Mouse (Mus musculus) brain, embryonic 14.5 days (tissue): ENCODE measurements around the gene Antxr2. TPM values are rescaled to one million over a fixed set of nuclear protein-coding genes. Genes with fewer than 3 reads are reported as not detected.

Experiments
- DNase-seq: peaks from one replicate; pipeline ENCODE4 v3.0.0-alpha.2; 2011; ENCODE audit warnings: low read depth
- CTCF ChIP-seq: fragments of 200-500 bp; IDR thresholded peaks from 2 replicates; pipeline ENCODE4 v1.5.1; 2012; ENCODE audit warnings: inconsistent platforms, mild to moderate bottlenecking, moderate library complexity, borderline replicate concordance; ENCODE audit not compliant: insufficient read depth, insufficient read length; ENCODE audit errors: extremely low read depth
- POLR2A ChIP-seq: fragments of 200-500 bp; IDR thresholded peaks from 2 replicates; pipeline ENCODE4 v1.6.1; 2012; ENCODE audit warnings: mild to moderate bottlenecking, inconsistent platforms, borderline replicate concordance; ENCODE audit not compliant: poor library complexity, insufficient read depth, insufficient read length, severe bottlenecking; ENCODE audit errors: extremely low read depth
- polyA plus RNA-seq: library from polyadenylated mRNA; depleted of rRNA; stranded (reverse); fragments of >200 nt; gene quantifications from 2 replicates; pipeline ENCODE4 v1.2.3, GENCODE M21; 2012

Antxr2 gene
- polyA plus RNA-seq, 1 experiment: 2.4 TPM

GRCm38 (mm10) chr5:97953241-97953920 is 77.5 kb downstream of the Antxr2 start:
- TF ChIP-seq CTCF (no peak), POLR2A (no peak)
- DNase-seq: peak; percentile 87

GRCm38 (mm10) chr5:97947261-97947660 is 83.6 kb downstream of the Antxr2 start:
- DNase-seq: no peak
- no peak for TF ChIP-seq POLR2A
- no peak for TF ChIP-seq CTCF

DNA sequence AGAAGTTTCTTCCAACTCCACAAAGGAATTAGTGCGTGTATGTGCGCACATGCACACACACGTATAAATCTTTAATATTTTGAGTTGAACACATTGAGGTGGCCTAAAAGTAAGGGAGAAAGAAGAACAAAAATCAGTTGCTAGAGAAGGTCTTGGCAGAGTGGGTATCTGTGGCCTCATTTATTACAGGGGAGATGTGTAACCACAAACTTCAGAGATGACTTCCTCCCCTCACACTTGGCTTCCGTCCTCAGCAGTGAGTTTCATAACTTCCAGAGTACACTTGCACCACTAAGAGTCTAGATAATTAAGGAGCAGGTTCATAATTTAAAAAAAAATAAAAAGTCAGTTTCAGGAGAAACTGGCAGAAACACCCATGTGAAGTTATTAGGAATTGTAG is 84.6 kb downstream of the Antxr2 start:
- no peak for TF ChIP-seq CTCF
- no peak for TF ChIP-seq POLR2A

GRCm38 (mm10) chr5:97935140-97936129 is 95.4 kb downstream of the Antxr2 start:
- peak; percentile 72 for DNase-seq
- TF ChIP-seq POLR2A: no peak
- peak; percentile 50; the same call in 1 of the 2 replicates for TF ChIP-seq CTCF

More for the DNA sequence above, 84.6 kb downstream of the Antxr2 start:
- DNase-seq: no peak

- TF ChIP-seq CTCF: no peak
- no peak for TF ChIP-seq POLR2A
- no peak for DNase-seq
Observed at GRCm38 (mm10) chr5:97917654-97918053, 113.2 kb downstream of the Antxr2 start.

- no peak for TF ChIP-seq CTCF
- TF ChIP-seq POLR2A: no peak
- DNase-seq: peak; percentile 38
Observed at GRCm38 (mm10) chr5:97914890-97915289, 116.0 kb downstream of the Antxr2 start.

- TF ChIP-seq POLR2A: no peak
- TF ChIP-seq CTCF: no peak
- no peak for DNase-seq
Observed at GRCm38 (mm10) chr5:97913901-97914300, 116.9 kb downstream of the Antxr2 start.

GRCm38 (mm10) chr5:97907482-97907881 is 123.4 kb downstream of the Antxr2 start:
- peak; percentile 87 for DNase-seq
- TF ChIP-seq CTCF (no peak), POLR2A (no peak)

DNA sequence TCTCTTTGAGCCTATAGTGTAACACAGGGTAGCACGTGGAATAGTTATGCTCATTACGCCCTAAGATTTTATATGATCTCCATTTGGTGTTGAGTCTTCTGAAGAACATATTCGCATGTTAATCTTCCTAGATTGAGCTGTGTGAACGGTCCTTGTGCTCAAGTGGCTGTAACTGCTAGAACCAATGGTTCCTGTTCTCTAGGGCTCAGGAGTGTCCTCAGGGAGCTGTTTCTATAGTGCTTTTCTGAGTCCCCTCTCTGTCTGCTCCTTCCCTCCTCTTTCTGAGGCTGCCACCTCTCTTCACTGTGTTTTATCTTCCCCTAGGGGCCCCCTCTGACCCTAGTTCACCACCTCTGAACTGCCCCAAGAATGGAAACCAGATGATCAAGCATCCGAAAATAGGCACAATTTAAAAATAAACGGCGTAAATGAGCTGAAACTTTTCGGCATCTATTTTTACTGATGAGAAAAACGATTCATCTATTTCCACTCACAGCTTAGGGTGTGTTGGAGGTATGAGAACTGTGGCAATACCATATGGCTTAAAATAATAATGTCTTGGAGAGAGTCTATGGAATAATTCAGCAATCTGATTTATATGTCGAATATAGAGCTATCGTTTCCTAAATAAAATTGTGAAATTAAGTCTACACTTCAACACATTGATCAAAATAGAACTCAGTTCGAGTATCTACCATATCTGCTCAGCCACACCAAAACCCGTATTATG is 124.1 kb downstream of the Antxr2 start:
- DNase-seq: no peak
- TF ChIP-seq CTCF (no peak), POLR2A (no peak)

GRCm38 (mm10) chr5:97905856-97906255 is 125.0 kb downstream of the Antxr2 start:
- TF ChIP-seq CTCF (no peak), POLR2A (no peak)

GRCm38 (mm10) chr5:97901096-97901495 is 129.7 kb downstream of the Antxr2 start:
- peak; percentile 34 for DNase-seq
- TF ChIP-seq POLR2A (no peak), CTCF (no peak)

More at GRCm38 (mm10) chr5:97905856-97906255, 125.0 kb downstream of the Antxr2 start:
- DNase-seq: peak; percentile 32

DNA sequence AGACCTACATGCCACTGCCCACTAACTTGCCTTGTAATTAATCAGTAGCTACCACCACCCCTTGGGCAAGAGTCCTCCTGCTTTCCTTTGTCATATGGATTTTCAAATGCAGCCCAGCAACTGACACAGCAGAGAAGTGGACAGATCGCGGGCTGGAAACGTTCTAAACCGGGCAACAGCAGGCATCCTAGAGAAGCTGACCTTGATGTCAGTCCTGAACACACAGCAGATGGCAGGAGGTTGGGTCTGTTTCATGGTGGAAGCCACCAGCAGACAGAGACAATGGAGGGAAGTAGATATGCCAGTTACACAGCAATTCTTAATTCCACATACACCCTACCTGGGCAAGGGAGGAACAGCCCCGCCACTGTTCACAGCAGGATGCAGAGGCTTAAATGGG is 131.5 kb downstream of the Antxr2 start:
- TF ChIP-seq POLR2A (no peak), CTCF (no peak)
- DNase-seq: no peak

GRCm38 (mm10) chr5:97885427-97885826 is 145.4 kb downstream of the Antxr2 start:
- DNase-seq: no peak
- no peak for TF ChIP-seq POLR2A
- TF ChIP-seq CTCF: no peak

- no peak for DNase-seq
- no peak for TF ChIP-seq POLR2A
- no peak for TF ChIP-seq CTCF
Observed at GRCm38 (mm10) chr5:97884110-97884509, 146.7 kb downstream of the Antxr2 start.
